Mouse (Mus musculus) mature B cell (primary cell): Measurements from ENCODE around the gene 2410002F23Rik.
"Not testable (repeated sequence)": the region's sequence is repeated elsewhere in the genome, so short reads cannot be mapped to it uniquely, and the experiment has no call there.

ENCODE experiments used
- in situ Hi-C: fragments of 300-500 bp; cut with MboI; formaldehyde crosslinking; loops from 2 replicates; pipeline ENCODE4 v1.14.3; 2019

2410002F23Rik gene

DNA sequence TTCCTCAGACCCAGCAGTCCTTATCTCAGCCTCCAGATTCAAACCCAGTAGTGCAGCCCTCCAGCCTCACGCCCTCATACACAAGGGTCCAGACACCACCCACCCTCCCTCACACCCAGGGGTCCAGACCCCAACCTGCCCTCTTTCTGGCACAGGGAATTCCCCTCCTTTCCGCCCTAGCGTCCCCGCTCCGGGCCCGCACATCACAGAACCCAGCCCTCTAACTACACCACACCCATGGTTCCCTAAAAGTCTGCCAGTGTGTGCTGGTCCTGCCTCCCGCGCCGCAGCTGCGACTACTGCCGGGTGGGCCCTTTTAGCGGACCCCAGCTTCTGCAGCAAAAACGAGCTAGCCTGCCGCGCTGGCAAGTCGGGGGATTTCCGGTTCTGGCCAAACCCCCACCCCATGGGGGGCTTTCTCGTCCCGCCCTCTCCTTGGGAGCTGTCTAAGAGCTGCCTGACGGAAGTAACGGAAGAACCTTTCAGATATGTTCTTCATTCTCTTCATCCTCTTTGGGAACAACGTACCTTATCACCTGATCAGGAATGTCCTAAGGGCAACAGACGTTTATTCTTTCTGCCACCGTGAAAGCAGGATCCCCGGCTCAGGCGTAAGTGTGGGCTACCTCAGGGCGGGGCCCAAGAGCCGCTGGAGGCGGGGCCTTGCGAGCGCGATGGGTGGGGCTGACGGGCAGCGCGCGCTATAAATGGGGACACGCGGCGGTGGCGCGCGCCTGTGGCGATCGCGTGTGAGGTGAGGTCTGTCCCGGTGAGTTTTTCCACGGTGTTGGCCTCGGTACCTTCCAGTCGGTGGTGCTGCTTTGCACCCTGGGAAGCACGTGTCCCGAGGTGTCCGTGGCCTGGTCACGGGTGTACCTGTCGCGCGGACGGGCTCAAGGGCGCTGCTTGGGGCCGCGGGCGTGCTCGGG lies at the start of gene 2410002F23Rik, which contains the start of gene 1700028J19Rik:
Gene 2410002F23Rik (plus strand): TSS at position 668 of the 929 bp plus-strand sequence.
Gene 1700028J19Rik (minus strand): TSS at position 641 of the 929 bp plus-strand sequence.
- in situ Hi-C loops = no loop called here

DNA sequence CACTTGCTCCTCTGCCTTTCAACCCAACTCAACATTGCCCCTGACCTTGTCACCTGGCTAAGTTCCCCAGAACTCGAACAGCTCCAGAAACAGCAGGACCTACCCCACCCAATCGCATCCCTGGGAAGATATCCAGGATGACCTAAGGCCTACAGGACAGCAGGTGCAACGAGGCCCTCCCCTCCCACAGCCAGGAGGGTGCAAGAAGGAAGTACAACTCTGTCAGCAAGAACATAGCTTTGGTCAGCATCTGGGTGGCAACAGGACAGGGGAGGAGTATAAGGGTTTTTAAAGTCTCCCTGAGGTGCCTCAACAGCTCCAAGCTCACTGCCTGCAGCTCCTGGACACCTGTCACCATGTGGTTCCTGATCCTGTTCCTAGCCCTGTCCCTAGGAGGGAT lies 48.6 kb upstream of the 2410002F23Rik start, which contains the start of gene Klk1b3:
Gene Klk1b3 (plus strand): TSS at position 301 of the 400 bp plus-strand sequence.
- in situ Hi-C loops = no loop called here

DNA sequence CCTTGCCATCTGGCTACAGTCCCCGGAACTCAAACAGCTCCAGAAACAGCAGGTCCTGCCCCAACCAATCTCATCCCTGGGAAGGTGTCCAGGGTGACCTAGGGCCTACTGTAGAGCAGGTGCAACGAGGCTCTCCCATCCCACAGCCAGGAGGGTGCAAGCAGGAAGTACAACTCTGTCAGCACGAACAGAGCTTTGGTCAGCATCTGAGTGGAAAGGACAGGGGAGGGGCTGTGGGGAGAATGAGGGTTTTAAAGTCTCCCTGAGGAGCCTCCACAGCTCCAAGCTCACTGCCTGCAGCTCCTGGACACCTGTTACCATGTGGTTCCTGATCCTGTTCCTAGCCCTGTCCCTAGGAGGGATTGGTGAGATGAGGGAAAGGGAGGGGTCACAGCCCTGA lies 39.4 kb upstream of the 2410002F23Rik start, which contains the start of gene Klk1b4:
Gene Klk1b4 (plus strand): TSS at position 301 of the 400 bp plus-strand sequence.
- in situ Hi-C loops = not testable (repeated sequence)

DNA sequence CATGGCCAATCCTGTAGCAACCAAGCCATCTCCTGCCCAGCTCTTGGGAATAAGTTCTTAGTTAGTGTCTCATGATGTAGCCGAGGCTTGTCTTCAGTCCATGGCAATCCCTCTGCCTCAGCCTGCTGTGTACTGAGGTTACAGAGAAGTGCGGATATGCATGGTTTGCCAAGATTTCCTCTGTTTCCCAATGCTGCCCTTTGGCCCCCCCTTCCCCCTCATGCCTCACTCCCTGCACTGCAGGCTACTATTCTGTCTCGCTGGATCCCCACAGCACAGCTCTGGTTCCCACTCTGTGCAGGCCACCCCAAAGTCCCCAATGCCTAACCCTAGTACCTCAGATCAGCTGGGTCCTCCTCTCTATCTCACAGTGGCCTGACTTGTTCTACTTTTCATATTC lies 38.2 kb upstream of the 2410002F23Rik start:
- in situ Hi-C loops = no loop called here

DNA sequence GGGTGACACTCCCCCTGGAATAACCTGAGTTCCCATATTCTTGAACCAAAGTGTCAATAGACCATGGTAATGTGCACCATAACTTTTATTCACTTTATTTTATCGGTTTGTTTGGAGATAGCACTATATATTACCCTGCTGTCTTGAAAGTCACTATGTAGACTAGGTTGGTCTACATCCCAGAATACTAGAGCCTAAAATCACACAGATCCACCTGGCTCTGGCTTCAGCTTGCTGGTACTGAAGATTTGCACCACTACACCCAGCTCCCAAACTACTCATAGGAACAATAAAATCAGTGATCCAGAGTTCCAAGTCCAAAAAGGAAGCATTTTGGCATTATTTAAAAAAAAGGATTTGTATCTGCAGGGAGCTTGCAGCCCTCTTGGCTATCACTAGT lies 30.9 kb upstream of the 2410002F23Rik start, which contains the start of gene Klk1b5:
Gene Klk1b5 (plus strand): TSS at position 301 of the 400 bp plus-strand sequence.
- in situ Hi-C loops = no loop called here

DNA sequence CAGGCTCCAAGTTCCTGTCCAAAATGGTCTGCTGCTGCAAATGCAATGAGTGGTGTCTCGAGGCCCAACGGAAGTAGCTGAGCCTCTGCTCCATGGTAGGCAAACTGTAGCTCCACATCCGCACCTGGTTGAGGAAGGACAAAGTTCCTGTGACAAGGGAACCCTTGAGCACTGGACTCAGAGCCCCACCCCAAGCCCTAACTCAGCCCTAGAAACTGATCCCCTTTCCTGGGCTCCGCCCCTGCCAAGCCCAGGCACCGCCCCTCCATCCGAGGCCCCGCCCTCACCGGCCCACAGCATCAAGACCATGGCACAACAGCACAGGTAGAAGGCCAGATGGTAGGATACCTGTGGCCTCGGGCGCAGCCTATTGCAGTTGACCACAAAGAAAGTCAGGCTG lies 24.9 kb upstream of the 2410002F23Rik start:
- in situ Hi-C loops = not testable (repeated sequence)

DNA sequence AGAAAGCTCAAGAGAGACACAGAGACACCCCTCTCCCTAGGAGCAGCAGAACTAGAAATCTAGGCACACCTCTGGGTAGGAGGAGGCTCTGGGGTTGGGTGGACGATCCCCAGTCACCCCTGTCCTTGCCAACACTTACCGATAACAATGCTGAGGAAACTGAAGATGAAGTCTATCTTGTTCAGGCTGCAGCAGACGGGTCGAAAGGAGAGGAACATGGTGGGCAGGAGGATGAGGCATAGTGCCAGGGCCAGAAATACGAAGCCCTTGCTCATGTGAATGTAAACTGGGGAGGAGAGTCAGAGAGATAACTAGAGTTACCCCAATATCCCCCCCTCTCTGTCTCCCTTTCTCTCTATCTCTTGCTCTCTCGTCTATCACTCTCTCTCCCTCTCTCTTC lies 24.2 kb upstream of the 2410002F23Rik start:
- in situ Hi-C loops = not testable (repeated sequence)

DNA sequence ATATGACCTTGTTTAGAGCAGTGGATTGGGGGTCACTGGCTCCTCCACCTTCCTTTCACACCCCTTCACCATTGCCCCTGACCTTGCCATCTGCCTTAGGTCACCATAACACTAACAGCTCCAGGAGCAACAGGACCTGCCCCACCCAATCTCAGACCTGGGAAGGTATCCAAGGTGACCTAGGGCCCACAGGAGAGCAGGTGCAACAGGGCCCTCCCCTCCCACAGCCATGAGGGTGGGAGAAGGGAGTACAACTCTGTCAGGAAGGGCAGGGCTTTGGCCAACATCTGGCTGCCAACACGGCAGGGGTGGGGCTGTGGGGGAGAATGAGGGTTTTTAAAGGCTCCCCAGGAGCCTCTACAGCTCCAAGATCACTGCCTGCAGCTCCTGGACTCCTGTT lies 21.4 kb upstream of the 2410002F23Rik start, which contains the start of gene Klk1:
Gene Klk1 (plus strand): TSS at position 285 of the 400 bp plus-strand sequence.
- in situ Hi-C loops = no loop called here

DNA sequence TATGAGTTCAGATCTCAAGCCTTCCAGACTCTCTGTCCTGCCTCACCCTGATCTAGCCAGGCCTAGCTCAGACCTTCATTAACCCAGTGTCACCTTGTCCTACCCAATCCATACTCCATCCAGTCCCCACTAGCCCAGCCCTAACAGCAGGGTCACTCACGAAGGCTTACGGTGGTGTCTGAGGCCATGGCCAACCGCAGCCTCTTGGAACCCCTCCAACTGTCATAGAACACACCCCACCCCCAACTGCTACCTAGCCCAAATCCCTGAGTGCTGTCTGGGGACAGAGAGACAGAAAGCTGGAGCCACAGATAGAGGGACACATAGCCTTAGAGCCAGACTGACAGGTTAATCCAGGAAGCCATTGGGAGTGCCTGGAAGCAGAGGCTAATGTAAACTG lies 10.6 kb upstream of the 2410002F23Rik start, which contains the start of gene Gm36864:
Gene Gm36864 (plus strand): TSS at position 269 of the 400 bp plus-strand sequence.
- in situ Hi-C loops = no loop called here

DNA sequence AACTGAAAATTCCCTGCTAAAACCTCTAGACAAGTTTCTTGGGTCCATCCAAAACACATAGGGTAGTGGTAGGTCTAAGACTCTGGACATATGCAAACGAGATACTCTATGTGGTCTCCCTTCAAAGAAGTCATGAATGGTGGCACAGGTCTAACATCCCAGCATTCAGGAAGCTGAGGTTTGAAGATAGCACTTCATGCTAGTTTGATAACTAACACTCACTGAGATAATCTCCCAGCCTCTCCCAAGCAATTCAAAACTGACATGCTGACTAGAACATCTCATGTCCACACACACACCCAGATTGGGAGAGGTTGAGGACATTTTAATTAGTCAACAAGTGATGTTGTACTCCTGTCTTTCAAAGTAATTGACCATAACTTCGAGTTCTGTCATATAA lies 6.6 kb upstream of the 2410002F23Rik start:
- in situ Hi-C loops = no loop called here

DNA sequence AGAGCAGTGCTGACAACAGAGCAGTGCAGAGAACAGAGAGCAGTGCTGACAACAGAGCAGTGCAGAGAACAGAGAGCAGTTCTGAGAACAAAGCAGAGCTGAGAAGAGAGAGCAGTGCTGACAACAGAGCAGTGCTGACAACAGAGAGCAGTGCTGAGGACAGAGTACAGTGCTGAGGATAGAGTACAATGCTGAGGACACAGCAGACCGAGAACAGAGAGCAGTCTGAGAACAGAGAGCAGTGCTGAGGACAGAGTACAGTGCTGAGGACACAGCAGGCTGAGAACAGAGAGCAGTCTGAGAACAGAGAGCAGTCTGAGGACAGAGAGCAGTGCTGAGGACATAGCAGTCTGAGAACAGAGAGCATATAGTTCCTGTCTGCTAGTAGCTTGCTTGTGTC lies 5.8 kb upstream of the 2410002F23Rik start:
- in situ Hi-C loops = no loop called here

DNA sequence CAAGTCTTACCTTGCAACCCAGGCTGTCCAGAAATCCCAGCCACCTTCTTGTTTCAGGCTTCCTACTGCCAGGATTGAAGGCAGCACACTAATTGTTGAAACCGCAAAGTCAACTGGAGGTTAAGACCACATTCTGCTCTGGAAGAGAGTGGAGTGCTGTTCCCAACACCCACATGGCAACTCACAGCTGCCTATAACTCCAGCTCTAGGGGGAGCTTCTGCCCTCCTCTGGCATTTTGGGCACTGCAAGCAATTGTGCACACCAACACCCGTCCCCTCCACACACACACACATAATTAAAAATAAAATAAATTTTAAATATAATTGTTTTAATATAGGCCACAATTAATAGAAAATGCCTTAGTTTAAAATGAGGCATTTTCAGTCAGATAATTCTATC lies 5.4 kb upstream of the 2410002F23Rik start:
- in situ Hi-C loops = no loop called here

DNA sequence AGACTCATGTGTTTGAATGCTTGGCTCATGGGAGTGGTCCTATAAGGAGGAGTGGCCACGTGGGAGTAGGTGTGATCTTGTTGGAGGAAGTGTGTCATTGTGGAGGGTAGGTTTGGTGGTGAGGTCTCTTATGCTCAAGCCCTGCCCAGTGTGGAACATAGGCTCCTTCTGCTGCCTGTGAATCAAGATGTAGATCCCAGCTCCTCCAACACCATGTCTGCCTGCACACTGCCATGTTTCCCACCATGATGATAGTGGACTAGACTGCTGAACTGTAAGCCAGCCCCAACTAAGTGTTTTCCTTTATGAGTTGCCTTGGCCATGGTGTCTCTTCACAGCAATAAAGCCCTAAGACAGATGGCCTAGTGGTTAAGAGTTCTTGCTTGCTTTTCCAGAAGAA lies 2.4 kb upstream of the 2410002F23Rik start:
- in situ Hi-C loops = no loop called here

DNA sequence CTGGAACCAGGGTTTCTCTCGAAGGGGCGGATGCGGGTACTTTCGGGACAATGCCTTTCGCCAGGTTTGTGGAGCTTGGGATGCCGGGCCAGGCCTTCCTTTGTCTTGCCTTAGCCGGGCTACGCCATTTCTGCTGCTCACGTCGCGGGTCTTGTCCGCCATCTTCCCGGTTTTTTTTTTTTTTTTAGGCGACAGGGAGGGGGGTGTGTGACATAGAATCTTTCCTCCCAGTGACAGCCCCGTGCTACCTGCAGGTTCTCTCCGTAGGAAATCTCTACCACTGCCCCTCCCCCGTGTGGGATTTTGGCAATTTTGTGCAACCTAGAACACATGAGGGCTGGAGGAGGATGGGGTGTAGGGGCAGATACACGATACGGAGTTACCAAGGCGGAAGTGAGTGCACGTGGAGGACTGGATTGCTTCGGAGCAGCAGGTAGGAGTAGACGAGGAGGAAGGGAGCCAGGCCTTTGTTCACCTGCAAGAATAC lies 505 bp downstream of the 2410002F23Rik start:
- in situ Hi-C loops = no loop called here

DNA sequence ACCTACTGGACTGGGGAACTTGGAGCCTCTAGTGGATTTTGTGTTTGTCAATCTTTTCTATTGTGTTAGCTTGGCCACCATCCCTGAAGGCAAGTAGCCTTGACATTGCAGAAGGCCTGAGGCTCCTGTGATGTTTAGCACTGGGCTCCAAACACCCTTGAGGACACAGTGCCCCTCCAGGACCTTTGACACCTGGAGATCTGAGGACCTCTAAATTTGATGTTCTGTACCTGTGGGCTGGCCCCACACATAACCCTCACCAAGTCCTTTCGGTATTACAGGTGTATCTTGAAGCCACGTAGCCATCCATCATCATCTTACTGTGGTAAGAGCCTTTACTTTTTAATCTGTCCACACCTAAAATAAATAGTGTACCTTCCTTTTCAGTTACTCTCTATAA lies 1.4 kb downstream of the 2410002F23Rik start:
- in situ Hi-C loops = no loop called here

DNA sequence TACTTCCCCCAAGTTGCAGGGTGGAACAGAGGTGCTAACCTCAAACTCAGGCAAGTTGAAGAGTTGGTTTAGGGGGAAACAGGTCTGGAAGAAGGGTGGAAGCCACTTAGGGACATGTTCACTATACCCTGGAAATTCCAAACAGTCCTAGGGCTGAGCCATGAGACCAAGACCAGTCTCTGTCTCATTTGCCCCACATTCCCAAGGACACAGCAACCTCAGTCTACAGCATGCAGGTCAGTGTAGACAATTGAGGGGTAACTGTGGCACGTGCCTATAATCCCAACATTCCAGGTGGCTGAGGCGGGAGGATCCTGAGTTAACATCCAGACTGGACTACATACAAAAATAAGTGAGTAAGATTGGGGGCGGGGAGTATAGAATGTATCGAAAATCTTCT lies 2.7 kb downstream of the 2410002F23Rik start:
- in situ Hi-C loops = no loop called here

DNA sequence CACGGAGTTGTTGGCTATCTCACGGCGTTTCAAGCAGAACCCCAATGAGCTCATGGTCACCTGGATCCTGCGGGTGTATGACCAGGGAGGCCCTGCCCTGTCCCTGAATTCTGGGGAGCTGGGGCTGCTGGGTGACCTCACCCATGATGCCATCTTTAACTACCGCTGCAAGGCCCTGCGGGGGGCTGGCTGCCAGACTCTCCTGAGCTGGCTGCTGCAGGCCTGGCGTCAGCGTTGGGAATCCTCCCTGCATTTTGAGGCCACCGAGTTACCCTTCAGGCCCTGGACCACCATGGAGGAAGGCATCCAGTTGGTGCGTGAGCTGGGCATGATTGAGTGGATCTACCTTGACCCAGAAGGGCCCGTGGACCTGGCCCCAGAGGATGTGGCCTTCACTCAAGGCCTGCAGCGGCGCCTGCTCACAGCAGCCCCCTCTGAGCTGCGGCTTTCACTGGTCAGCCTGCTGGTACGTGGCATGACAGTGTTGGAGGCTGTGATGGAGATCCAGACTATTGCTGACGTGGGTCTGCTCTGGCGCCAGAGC lies 4.3 kb downstream of the 2410002F23Rik start:
- in situ Hi-C loops = loop anchor here (25.0 kb wide), 1 partner anchor 236 kb away; the partner anchor contains the start of genes Emc10 and Fam71e1

DNA sequence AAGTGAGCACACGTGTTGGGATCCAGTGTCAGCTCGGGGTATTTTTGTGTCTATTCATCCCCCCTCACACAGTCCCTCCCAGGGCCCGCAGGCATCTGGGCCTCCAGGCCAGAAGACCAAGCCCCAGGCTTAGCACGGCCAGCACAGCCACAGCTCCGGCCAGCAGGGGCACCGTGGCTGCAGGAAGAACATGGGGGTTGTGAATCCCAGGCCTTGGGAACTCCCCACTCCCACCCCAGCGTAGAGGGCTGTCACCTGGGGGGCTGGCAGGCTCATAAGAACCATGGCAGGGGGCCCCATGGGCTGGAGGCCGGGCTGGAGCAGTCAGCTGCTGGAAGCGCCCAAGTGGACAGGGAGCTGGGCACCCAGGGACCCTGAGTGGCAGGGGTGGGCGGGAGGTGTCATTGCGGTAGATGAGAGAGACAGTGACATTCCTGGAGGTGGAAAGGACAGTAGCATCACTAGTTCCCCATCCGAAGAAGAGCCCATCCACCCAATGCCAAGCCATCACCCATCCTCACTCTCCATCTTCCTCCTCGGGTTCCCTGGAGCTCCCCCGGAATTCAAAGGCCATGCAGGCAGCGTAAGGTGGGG lies 6.6 kb downstream of the 2410002F23Rik start:
- in situ Hi-C loops = loop anchor here (25.0 kb wide), 1 partner anchor 234 kb away; the partner anchor contains the start of genes Emc10 and Fam71e1

DNA sequence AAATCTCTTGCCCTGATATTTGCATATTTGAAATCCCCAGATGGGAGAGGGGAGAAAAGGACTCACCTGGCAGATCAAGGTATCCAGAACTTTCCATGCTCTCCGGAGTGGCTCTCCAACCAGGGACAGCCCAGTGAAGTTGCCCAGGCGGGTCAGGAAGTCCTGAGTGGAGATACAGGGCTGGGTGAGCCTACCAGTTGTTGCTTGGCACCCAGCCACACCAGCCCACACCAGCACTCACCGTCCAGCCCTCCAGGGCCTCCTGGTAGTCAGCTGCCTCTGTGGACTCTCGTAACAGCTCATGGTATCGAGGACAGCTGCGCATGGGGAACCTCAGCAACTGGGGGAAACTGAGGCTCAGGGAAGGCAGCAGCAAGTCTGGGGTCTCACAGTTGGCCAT lies 8.4 kb downstream of the 2410002F23Rik start:
- in situ Hi-C loops = loop anchor here (25.0 kb wide), 1 partner anchor 232 kb away; the partner anchor contains the start of genes Emc10 and Fam71e1

DNA sequence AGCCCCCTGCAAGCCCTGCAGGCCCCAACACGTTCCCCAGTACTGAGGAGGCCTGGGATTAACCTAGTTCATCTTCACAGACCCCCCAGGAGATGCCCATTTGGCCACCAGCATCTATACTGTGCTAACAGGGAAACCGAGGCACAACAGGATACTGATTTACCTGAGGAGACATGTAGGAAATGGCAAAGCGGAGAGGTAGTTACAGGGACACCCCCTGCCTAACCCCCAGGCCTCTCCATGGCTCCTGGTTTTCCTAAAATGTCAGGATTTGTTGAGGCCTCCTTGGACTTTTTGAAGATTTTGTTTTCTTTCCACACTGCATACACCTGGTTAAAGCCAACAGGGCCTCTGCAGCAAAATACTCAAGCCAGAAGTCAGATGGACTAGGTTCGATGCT lies 10.8 kb downstream of the 2410002F23Rik start, which contains the start of gene Acp4:
Gene Acp4 (minus strand): TSS at position 101 of the 400 bp plus-strand sequence.
- in situ Hi-C loops = loop anchor here (25.0 kb wide), 1 partner anchor 230 kb away; the partner anchor contains the start of genes Emc10 and Fam71e1

DNA sequence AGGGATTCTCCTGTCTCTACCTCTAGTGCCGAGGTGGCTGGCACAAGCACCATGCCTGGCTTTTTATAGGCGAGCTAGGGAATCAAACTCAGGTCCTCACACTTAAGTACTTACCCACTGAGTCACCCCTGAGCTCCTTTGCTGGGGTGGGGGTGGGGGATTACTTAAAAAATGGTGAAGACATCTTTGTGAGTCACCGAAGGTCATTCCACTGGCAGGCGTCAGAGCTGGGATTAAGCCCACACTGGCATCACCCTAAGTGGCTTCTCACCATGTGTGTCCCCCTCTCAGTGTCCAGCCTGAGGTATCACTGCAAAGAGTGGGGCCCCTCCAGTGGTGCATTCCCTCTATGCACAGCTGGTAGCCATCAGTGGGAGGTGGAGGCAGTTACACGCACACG lies 13.9 kb downstream of the 2410002F23Rik start:
- in situ Hi-C loops = loop anchor here (5.0 to 25.0 kb wide), 2 partner anchors 82 to 227 kb away; partner anchors contain the start of genes Emc10 and Fam71e1
